Mouse (Mus musculus) CH12.LX (cell line): ENCODE results near the gene Ifitm5. TPM values are rescaled to one million over a fixed set of nuclear protein-coding genes. Genes with fewer than 3 reads are reported as not detected.

ENCODE experiments used
- DNase-seq: peaks from one replicate; pipeline ENCODE4 v3.0.0-alpha.2; 2013; ENCODE audit errors: extremely low read depth
- H3K27ac ChIP-seq: 2 replicates; pipeline ENCODE4 v1.5.1; 2012; ENCODE audit warnings: low read depth, mild to moderate bottlenecking, control low read depth, moderate library complexity; ENCODE audit not compliant: insufficient read depth
- H3K27me3 ChIP-seq: replicated peaks from 2 replicates; pipeline ENCODE3; 2012; ENCODE audit warnings: inconsistent platforms
- H3K36me3 ChIP-seq, 2 experiments: replicated peaks in 1 of 2; 2 replicates each; pipeline versions ENCODE3 to v1.6.1; 2012; ENCODE audit warnings: inconsistent platforms in 1 of 2, low read length in 1 of 2, mild to moderate bottlenecking in 1 of 2, mixed read lengths in 1 of 2, moderate library complexity in 1 of 2; ENCODE audit not compliant: control insufficient read depth in 1 of 2, insufficient read depth in 1 of 2
- H3K4me1 ChIP-seq, 2 experiments: 2 replicates each; pipeline ENCODE4 v1.6.1; 2012; ENCODE audit warnings: inconsistent platforms in 1 of 2, moderate library complexity in 1 of 2; ENCODE audit not compliant: insufficient read depth in 2 of 2, control insufficient read depth in 1 of 2
- H3K4me2 ChIP-seq: 2 replicates; pipeline ENCODE4 v1.6.1; 2012; ENCODE audit warnings: low read depth, mild to moderate bottlenecking, control low read depth; ENCODE audit not compliant: poor library complexity, insufficient read depth, severe bottlenecking
- H3K4me3 ChIP-seq, 3 experiments: fragments of 150-350 bp in 1 of 3; sonication (generic) in 1 of 3; replicated peaks in 1 of 3; 2 replicates each; pipeline versions ENCODE3 to v1.5.1; 2011 to 2012; ENCODE audit warnings: low read depth in 2 of 3, low read length in 2 of 3, mild to moderate bottlenecking in 2 of 3, moderate library complexity in 2 of 3, control low read depth in 1 of 3, improper control_type of control experiment in 1 of 3, inconsistent platforms in 1 of 3, mixed read lengths in 1 of 3; ENCODE audit not compliant: poor library complexity in 1 of 3
- H3K79me2 ChIP-seq: replicated peaks from 2 replicates; pipeline ENCODE4 v1.6.1; 2012; ENCODE audit warnings: mild to moderate bottlenecking, moderate library complexity; ENCODE audit not compliant: control insufficient read depth, poor library complexity, insufficient read depth, severe bottlenecking; ENCODE audit errors: extremely low read depth
- H3K9ac ChIP-seq: 2 replicates; pipeline ENCODE4 v1.6.1; 2012; ENCODE audit warnings: low read depth, mild to moderate bottlenecking, control low read depth, moderate library complexity; ENCODE audit not compliant: insufficient read depth
- H3K9me3 ChIP-seq: replicated peaks from 2 replicates; pipeline ENCODE3; 2012; ENCODE audit warnings: low read length, inconsistent platforms, mixed read lengths
- BHLHE40 ChIP-seq: IDR thresholded peaks from 2 replicates; pipeline ENCODE4 v1.6.1; 2011; ENCODE audit warnings: mild to moderate bottlenecking, low read depth, low read length, improper control_type of control experiment
- CHD1 ChIP-seq: IDR thresholded peaks from 2 replicates; pipeline ENCODE4 v1.6.1; 2012; ENCODE audit warnings: low read depth, low read length, improper control_type of control experiment, inconsistent platforms
- EP300 ChIP-seq: IDR thresholded peaks from 2 replicates; pipeline ENCODE4 v1.6.1; 2011; ENCODE audit warnings: low read length, improper control_type of control experiment
- HCFC1 ChIP-seq: IDR thresholded peaks from 2 replicates; pipeline ENCODE4 v1.6.1; 2012; ENCODE audit warnings: low read depth, mild to moderate bottlenecking, inconsistent platforms, low read length, improper control_type of control experiment
- IRF4 ChIP-seq: IDR thresholded peaks from 2 replicates; pipeline ENCODE4 v1.6.1; 2014; ENCODE audit warnings: low read depth, mild to moderate bottlenecking, inconsistent platforms, low read length, improper control_type of control experiment
- JUN ChIP-seq: IDR thresholded peaks from 2 replicates; pipeline ENCODE4 v1.6.1; 2011; ENCODE audit warnings: low read depth, mild to moderate bottlenecking, low read length, improper control_type of control experiment, moderate library complexity; ENCODE audit not compliant: insufficient read depth
- MAX ChIP-seq: IDR thresholded peaks from 2 replicates; pipeline ENCODE4 v1.6.1; 2011; ENCODE audit warnings: low read length, improper control_type of control experiment
- MXI1 ChIP-seq: IDR thresholded peaks from 2 replicates; pipeline ENCODE4 v1.6.1; 2011; ENCODE audit warnings: mild to moderate bottlenecking, low read depth, low read length, improper control_type of control experiment
- MYC ChIP-seq: IDR thresholded peaks from 2 replicates; pipeline ENCODE4 v1.6.1; 2011; ENCODE audit warnings: low read depth, mild to moderate bottlenecking, improper control_type of control experiment, low read length
- NRF1 ChIP-seq: IDR thresholded peaks from 2 replicates; pipeline ENCODE4 v1.6.1; 2014; ENCODE audit warnings: low read depth, mild to moderate bottlenecking, inconsistent platforms, low read length, improper control_type of control experiment, moderate library complexity
- POLR2A ChIP-seq: IDR thresholded peaks from 2 replicates; pipeline ENCODE4 v1.6.1; 2011; ENCODE audit warnings: low read depth, mild to moderate bottlenecking, improper control_type of control experiment, low read length
- RCOR1 ChIP-seq: conservative IDR thresholded peaks from 2 replicates; pipeline ENCODE4 v1.6.1; 2012; ENCODE audit warnings: low read depth, mild to moderate bottlenecking, inconsistent platforms, low read length, improper control_type of control experiment
- SIN3A ChIP-seq: IDR thresholded peaks from 2 replicates; pipeline ENCODE4 v1.6.1; 2012; ENCODE audit warnings: low read length, improper control_type of control experiment, inconsistent platforms
- TCF12 ChIP-seq: IDR thresholded peaks from 2 replicates; pipeline ENCODE4 v1.6.1; 2014; ENCODE audit warnings: low read depth, mild to moderate bottlenecking, inconsistent platforms, low read length, improper control_type of control experiment
- USF1 ChIP-seq: IDR thresholded peaks from 2 replicates; pipeline ENCODE4 v1.6.1; 2014; ENCODE audit warnings: low read depth, mild to moderate bottlenecking, inconsistent platforms, low read length, improper control_type of control experiment
- ZC3H11A ChIP-seq: IDR thresholded peaks from 2 replicates; pipeline ENCODE4 v1.6.1; 2012; ENCODE audit warnings: low read depth, mild to moderate bottlenecking, inconsistent platforms, low read length, improper control_type of control experiment
- ZKSCAN1 ChIP-seq: IDR thresholded peaks from 2 replicates; pipeline ENCODE4 v1.6.1; 2012; ENCODE audit warnings: low read depth, inconsistent platforms, low read length, improper control_type of control experiment, borderline replicate concordance
- dilution Hi-C: fragments of 300-500 bp; cut with MboI; formaldehyde crosslinking; loops from 2 replicates; pipeline ENCODE4 v1.14.3; 2020; ENCODE audit warnings: low sequenced_read_pairs; ENCODE audit not compliant: extremely low pct_unique_long_range_greater_than_20kb, extremely low pct_ligation_motif_present
- in situ Hi-C: fragments of 300-500 bp; cut with MboI; formaldehyde crosslinking; loops from 3 replicates; pipeline ENCODE4 v1.14.3; 2019; ENCODE audit warnings: low sequenced_read_pairs, low pct_ligation_motif_present, low pct_unique_long_range_greater_than_20kb, mixed read lengths
- polyA plus RNA-seq: library from polyadenylated mRNA; unstranded; fragments of >175 nt; gene quantifications from 2 replicates; pipeline ENCODE4 v1.2.1, GENCODE M21; 2012; ENCODE audit warnings: low read depth; ENCODE audit not compliant: insufficient read length
- total RNA-seq, 2 experiments: library from RNA; depleted of rRNA; stranded (reverse); fragments of 300-350 nt in 1 of 2; fragments of >200 nt in 1 of 2; gene quantifications; 2 replicates each; pipeline ENCODE4 v1.2.3; 2012 to 2014

The Ifitm5 gene
- total and polyA plus RNA-seq, 3 experiments, result 0.68 to 0.71 TPM; not detected in 1

DNA sequence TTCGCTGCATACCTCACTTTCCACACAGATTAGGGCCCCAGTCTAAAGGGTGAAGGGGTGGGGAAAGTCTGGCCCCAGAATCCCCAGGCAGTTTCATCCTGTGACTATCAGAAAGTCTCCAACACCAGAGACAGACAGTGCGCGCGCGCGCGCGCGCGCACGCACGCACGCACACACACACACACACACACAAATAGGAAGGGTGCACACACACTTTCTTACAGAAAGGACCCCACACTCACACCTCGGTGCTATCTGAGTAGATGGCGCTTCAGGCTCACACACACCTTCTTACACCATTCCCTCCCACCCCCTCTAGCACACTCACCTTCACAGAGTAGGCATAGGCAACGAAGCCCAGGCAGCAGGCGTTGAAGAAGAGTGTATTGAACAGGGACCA, 5.3 kb upstream of the Ifitm5 start:
- in situ Hi-C loops (loop anchor here (5.0 kb wide), 2 partner anchors 57 to 97 kb away; partner anchors contain the start of gene Ifitm3), dilution Hi-C loops (no loop called here)
- Histone ChIP-seq H3K4me1 (peaks cover 3 to 51% of the 10 kb centered on the region in 2 experiments), H3K27me3 (no peaks in the 10 kb centered on the region), H3K27ac (peak overlapping the region; percentile 78), H3K4me3 (peak overlapping the region; percentile 66 to 78 (median 69)), H3K36me3 (peaks cover 0 to 35% of the 10 kb centered on the region in 2 experiments), H3K4me2 (peak overlapping the region; percentile 48)
- DNase-seq, result peak; percentile 44
- TF ChIP-seq IRF4 (0 out of 2 replicates have a peak, but pooled peaks have one; percentile 7), MXI1 (peak; percentile 35; the same call in 1 of the 2 replicates), POLR2A (0 out of 2 replicates have a peak, but pooled peaks have one; percentile 47), USF1 (no peak), MYC (peak; percentile 61), SIN3A (0 out of 2 replicates have a peak, but pooled peaks have one; percentile 40), NRF1 (peak; percentile 68), CHD1 (0 out of 2 replicates have a peak, but pooled peaks have one; percentile 33), MAX (0 out of 2 replicates have a peak, but pooled peaks have one; percentile 22), EP300 (no peak)
- TF ChIP-seq, all 38 proteins: peak for 8
- peaks cover 5% of the 10 kb centered on the region; the same call in 1 of the 2 replicates for H3K79me2 ChIP-seq
- no peaks in the 10 kb centered on the region for H3K9me3 ChIP-seq
- peak overlapping the region; percentile 36 for H3K9ac ChIP-seq

DNA sequence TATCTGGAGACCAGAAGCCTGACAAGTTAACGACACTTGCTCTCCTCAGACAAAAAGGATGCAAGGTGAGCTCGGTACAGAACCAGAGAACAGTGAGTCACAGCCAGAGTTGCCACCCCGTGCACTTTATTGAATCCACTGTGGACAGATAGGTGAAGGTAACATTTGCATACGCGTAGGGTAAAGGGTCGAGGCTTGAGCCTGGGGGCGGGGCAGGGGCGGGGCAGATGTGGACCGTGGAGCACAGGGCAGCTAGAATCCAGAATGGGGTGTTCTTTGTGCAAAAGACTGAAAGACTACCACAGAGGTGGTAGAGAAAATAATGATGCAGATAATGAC, 4.6 kb upstream of the Ifitm5 start:
- H3K79me2 ChIP-seq, result peaks cover 5% of the 10 kb centered on the region; the same call in 1 of the 2 replicates
- TF ChIP-seq ZC3H11A, result no peak
- TF ChIP-seq RCOR1, result no peak
- no peak for TF ChIP-seq SIN3A
- no peak for TF ChIP-seq TCF12
- no peak for TF ChIP-seq HCFC1
- TF ChIP-seq IRF4, result no peak
- TF ChIP-seq JUN, result no peak
- no peak for TF ChIP-seq USF1
- no peak for TF ChIP-seq NRF1
- TF ChIP-seq BHLHE40, result no peak
- no peak for TF ChIP-seq ZKSCAN1
- peaks cover 3 to 51% of the 10 kb centered on the region in 2 experiments for H3K4me1 ChIP-seq
- no peaks in the 10 kb centered on the region for H3K9me3 ChIP-seq
- H3K36me3 ChIP-seq, result peaks cover 4 to 41% of the 10 kb centered on the region in 2 experiments
- H3K9ac ChIP-seq, result peak overlapping the region; percentile 36; the same call in 1 of the 2 replicates
- DNase-seq, result peak; percentile 46
- in situ Hi-C loops, result loop anchor here (5.0 kb wide), 2 partner anchors 58 to 98 kb away; partner anchors contain the start of gene Ifitm3
- peak overlapping the region; percentile 48 for H3K4me2 ChIP-seq
- no peak overlapping the region for H3K27ac ChIP-seq
- peak overlapping the region; percentile 66 to 78 (median 69) for H3K4me3 ChIP-seq
- dilution Hi-C loops, result no loop called here
- no peaks in the 10 kb centered on the region for H3K27me3 ChIP-seq
